Mouse (Mus musculus): ENCODE data around the gene Kap.

DNA sequence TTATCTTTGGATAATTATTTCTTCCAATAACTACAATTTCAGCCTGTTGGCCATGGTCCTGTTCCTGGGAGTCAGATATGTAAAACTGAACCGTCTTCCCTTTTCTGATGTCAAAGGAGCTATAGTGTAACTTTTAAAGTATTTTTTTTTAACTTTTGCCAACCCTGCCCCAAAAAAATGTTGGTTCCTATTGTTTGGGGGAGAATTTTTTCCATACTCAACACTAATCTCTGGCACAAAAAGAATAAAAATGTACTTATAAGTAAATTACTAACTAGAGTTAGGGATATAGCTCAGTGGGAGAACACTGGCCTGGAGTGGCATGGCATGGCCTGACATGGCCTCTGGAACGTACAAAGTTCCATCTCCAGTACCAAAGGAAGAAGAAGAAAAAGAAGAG lies 2.3 kb upstream of the Kap start:
- no peak for TF ChIP-seq CTCF (IDR thresholded peaks at IDR 0.05; ENCODE audit: extremely low read depth, insufficient read depth, low read length)
- TF ChIP-seq POLR2A (IDR thresholded peaks at IDR 0.05; ENCODE audit: extremely low read depth, insufficient read depth, low read length), result no peak

All from cortical plate, adult 2 months (tissue).